Mouse (Mus musculus): ENCODE results near the gene Prss56.
A peak's percentile ranks its signal among the peaks of the same experiment; 100 is the strongest.

Prss56 gene

GRCm38 (mm10) chr1:87183013-87183412 is at the start of gene Prss56:
TSS of gene Prss56 (plus strand) at chr1:87183313.
- DNase-seq (ENCODE audit: low spot score) = no peak

GRCm38 (mm10) chr1:87141550-87141949 is 41.6 kb upstream of the Prss56 start:
- no peak for DNase-seq (ENCODE audit: low spot score)

GRCm38 (mm10) chr1:87142456-87142855 is 40.7 kb upstream of the Prss56 start:
- no peak for DNase-seq (ENCODE audit: low spot score)

- no peak for DNase-seq (ENCODE audit: low spot score)
Observed at GRCm38 (mm10) chr1:87143141-87143540, 40.0 kb upstream of the Prss56 start.

GRCm38 (mm10) chr1:87149422-87149821 is 33.7 kb upstream of the Prss56 start:
- DNase-seq (ENCODE audit: low spot score) = no peak

GRCm38 (mm10) chr1:87151286-87151685 is 31.8 kb upstream of the Prss56 start:
- no peak for DNase-seq (ENCODE audit: low spot score)

- no peak for DNase-seq (ENCODE audit: low spot score)
Observed at GRCm38 (mm10) chr1:87153776-87154500, 29.2 kb upstream of the Prss56 start.

GRCm38 (mm10) chr1:87154501-87155120 is 28.5 kb upstream of the Prss56 start:
- DNase-seq (ENCODE audit: low spot score) = no peak

GRCm38 (mm10) chr1:87155531-87156198 is 27.4 kb upstream of the Prss56 start:
- DNase-seq (ENCODE audit: low spot score) = no peak

GRCm38 (mm10) chr1:87156199-87156587 is 26.9 kb upstream of the Prss56 start, which contains the start of gene Ecel1:
TSS of gene Ecel1 (minus strand) at chr1:87156521.
- no peak for DNase-seq (ENCODE audit: low spot score)

GRCm38 (mm10) chr1:87159396-87159795 is 23.7 kb upstream of the Prss56 start:
- DNase-seq (ENCODE audit: low spot score) = no peak

GRCm38 (mm10) chr1:87164164-87164795 is 18.8 kb upstream of the Prss56 start:
- no peak for DNase-seq (ENCODE audit: low spot score)

- no peak for DNase-seq (ENCODE audit: low spot score)
Observed at GRCm38 (mm10) chr1:87164796-87165184, 18.3 kb upstream of the Prss56 start.

- DNase-seq (ENCODE audit: low spot score) = no peak
Observed at GRCm38 (mm10) chr1:87170458-87170857, 12.7 kb upstream of the Prss56 start.

- no peak for DNase-seq (ENCODE audit: low spot score)
Observed at GRCm38 (mm10) chr1:87171312-87171711, 11.8 kb upstream of the Prss56 start.

GRCm38 (mm10) chr1:87172316-87172715 is 10.8 kb upstream of the Prss56 start:
- DNase-seq (ENCODE audit: low spot score) = no peak

GRCm38 (mm10) chr1:87174006-87174955 is 8.8 kb upstream of the Prss56 start:
- DNase-seq (ENCODE audit: low spot score) = peak; percentile 52

GRCm38 (mm10) chr1:87175852-87176292 is 7.2 kb upstream of the Prss56 start:
- peak; percentile 8 for DNase-seq (ENCODE audit: low spot score)

GRCm38 (mm10) chr1:87180896-87181295 is 2.2 kb upstream of the Prss56 start:
- DNase-seq (ENCODE audit: low spot score) = no peak

- DNase-seq (ENCODE audit: low spot score) = no peak
Observed at GRCm38 (mm10) chr1:87183998-87184750, 1.1 kb downstream of the Prss56 start.

GRCm38 (mm10) chr1:87184751-87185139 is 1.6 kb downstream of the Prss56 start:
- peak; percentile 64 for DNase-seq (ENCODE audit: low spot score)

Data from lung, postnatal 25 days (tissue).